In genomic region chr1:184550491-184550890, GRCm38 (mm10) we compare ENCODE assay signal across 30 mouse cellular contexts.
"Had no signal": no experiment of that assay in that cellular context is flagged by ENCODE, and none has a peak within 500 bp of the region (broad histone marks: within the 10 kb centered on the region; RNA-seq: fewer than 3 reads in every experiment).

No protein-coding gene starts in this region.

- H3K4me2 ChIP-seq: limb, embryonic 12.5 days; limb, embryonic 13.5 days; limb, embryonic 15.5 days; liver, embryonic 11.5 days; liver, embryonic 12.5 days; liver, embryonic 13.5 days; liver, embryonic 15.5 days; lung, embryonic 15.5 days; midbrain, embryonic 11.5 days; midbrain, embryonic 12.5 days; midbrain, embryonic 13.5 days; midbrain, embryonic 15.5 days; neural tube, embryonic 12.5 days had no signal

- H3K27ac ChIP-seq: limb, embryonic 10.5 days; limb, embryonic 12.5 days; limb, embryonic 13.5 days; limb, embryonic 15.5 days; liver, embryonic 12.5 days; liver, embryonic 13.5 days; liver, embryonic 14.5 days; liver, embryonic 15.5 days; lung, embryonic 15.5 days; macrophage; midbrain, embryonic 10.5 days; midbrain, embryonic 12.5 days; midbrain, embryonic 13.5 days; midbrain, embryonic 15.5 days; neural tube, embryonic 12.5 days had no signal

- H3K9me3 ChIP-seq: limb, embryonic 10.5 days; limb, embryonic 12.5 days; limb, embryonic 13.5 days; limb, embryonic 15.5 days; liver, embryonic 12.5 days; liver, embryonic 13.5 days; liver, embryonic 15.5 days; lung, embryonic 15.5 days; megakaryocyte, embryonic 14.5 days; midbrain, embryonic 10.5 days; midbrain, embryonic 12.5 days; midbrain, embryonic 13.5 days; midbrain, embryonic 15.5 days; neural tube, embryonic 12.5 days had no signal

- DNase-seq: left cerebral cortex, postnatal 4 days; liver; liver, embryonic 13.5 days; liver, postnatal 0 days; lung, adult 18-20 months; lung, adult 2 months; lung, postnatal 10 days; lung, postnatal 14 days; lung, postnatal 36 days; midbrain, embryonic 14.5 days had no signal

- H3K36me3 ChIP-seq: limb, embryonic 10.5 days; limb, embryonic 12.5 days; limb, embryonic 13.5 days; limb, embryonic 15.5 days; liver, embryonic 12.5 days; liver, embryonic 13.5 days; liver, embryonic 15.5 days; lung, embryonic 15.5 days; midbrain, embryonic 10.5 days; midbrain, embryonic 12.5 days; midbrain, embryonic 13.5 days; midbrain, embryonic 15.5 days; neural tube, embryonic 12.5 days had no signal

- H3K9ac ChIP-seq: limb, embryonic 12.5 days; limb, embryonic 13.5 days; limb, embryonic 15.5 days; liver, embryonic 12.5 days; liver, embryonic 13.5 days; liver, embryonic 14.5 days; liver, embryonic 15.5 days; liver, postnatal 0 days; lung, embryonic 15.5 days; midbrain, embryonic 12.5 days; midbrain, embryonic 13.5 days; midbrain, embryonic 15.5 days; neural tube, embryonic 12.5 days had no signal

- H3K27me3 ChIP-seq: liver, embryonic 13.5 days; liver, embryonic 15.5 days; midbrain, embryonic 12.5 days; midbrain, embryonic 13.5 days; midbrain, embryonic 15.5 days; neural tube, embryonic 12.5 days had no signal

- ATAC-seq: liver, embryonic 12.5 days; liver, postnatal 0 days; lung, postnatal 0 days; midbrain, embryonic 13.5 days; midbrain, embryonic 15.5 days; midbrain, embryonic 16.5 days had no signal

- H3K4me3 ChIP-seq: limb, embryonic 10.5 days; limb, embryonic 12.5 days; limb, embryonic 13.5 days; limb, embryonic 15.5 days; liver, embryonic 12.5 days; liver, embryonic 13.5 days; liver, embryonic 15.5 days; lung, embryonic 15.5 days; megakaryocyte, embryonic 14.5 days; midbrain, embryonic 10.5 days; midbrain, embryonic 12.5 days; midbrain, embryonic 13.5 days; midbrain, embryonic 15.5 days; myocyte; neural tube, embryonic 12.5 days had no signal

- H3K4me1 ChIP-seq: limb, embryonic 10.5 days; limb, embryonic 12.5 days; liver, embryonic 12.5 days; liver, embryonic 13.5 days; liver, embryonic 15.5 days; lung, embryonic 15.5 days; megakaryocyte, embryonic 14.5 days; midbrain, embryonic 10.5 days; midbrain, embryonic 12.5 days; midbrain, embryonic 13.5 days; midbrain, embryonic 15.5 days; neural tube, embryonic 12.5 days had no signal
